Mouse (Mus musculus): ENCODE data around the gene Aqp2.

Gene Aqp2

DNA sequence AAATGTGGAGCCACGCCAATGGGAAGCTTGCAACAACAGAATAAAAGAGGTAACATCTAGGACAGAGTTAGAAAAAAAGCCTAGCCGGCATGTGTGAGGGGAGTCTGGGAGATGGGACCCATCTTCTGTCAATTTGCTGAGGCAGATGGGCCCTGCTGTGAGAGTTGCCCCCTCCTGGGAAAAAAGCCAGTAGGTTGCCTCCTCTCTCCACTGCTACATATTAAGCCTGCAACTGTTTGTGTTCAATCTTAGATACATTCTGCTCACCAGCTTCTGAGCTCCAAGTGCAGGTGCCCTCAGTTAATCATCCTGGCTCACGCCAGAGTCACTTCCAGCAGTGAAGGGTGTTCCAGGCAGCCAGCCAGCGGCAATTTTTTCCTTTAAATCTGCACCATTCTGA is 41.0 kb downstream of the Aqp2 start:
- peak; percentile 16 to 23 for DNase-seq

DNA sequence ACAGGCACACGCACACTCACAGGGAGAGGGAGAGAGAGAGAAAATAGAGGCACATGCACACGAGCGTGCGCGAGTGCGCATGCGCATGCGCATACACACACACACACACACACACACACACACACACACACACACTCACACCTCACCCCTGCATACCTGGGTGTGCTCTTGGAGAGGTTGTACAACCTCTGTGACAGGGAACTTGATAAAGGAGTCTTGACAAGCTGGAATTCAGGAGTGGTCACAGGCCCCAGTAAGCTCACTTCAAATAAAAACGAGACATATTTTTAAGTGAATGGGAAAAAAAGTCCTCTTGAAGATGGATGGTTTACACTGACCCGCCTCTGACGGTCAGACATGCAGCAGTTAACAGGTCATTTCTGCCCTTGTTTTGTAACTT is 43.2 kb downstream of the Aqp2 start:
- no peak for DNase-seq

DNA sequence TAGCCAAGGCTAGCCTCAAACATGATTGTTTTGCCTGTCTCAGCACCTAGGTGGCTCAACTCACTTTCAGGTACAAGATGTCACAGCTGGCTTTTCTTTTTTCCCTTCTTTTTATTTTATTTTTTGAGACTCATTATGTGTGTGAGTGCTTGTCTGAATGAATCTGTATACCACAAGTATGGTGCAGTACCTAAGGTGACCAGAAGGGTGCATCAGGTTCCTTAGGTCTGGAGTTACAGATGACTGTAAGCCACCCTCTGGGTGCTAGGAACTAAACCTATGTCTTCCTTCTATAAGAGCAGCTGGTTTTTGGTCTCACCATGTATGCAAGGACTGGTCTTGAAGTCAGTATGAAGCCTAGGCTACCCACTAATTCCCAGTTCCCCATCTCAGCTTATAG is 52.8 kb downstream of the Aqp2 start:
- no peak for DNase-seq

Measured in cerebellum, adult 18-20 months (tissue).